Mouse (Mus musculus) right cerebral cortex, adult 18-20 months (tissue): ENCODE results near the gene Lman2l.

ENCODE experiments used
- DNase-seq: peaks from one replicate; pipeline ENCODE4 v3.0.0; 2022; ENCODE audit warnings: mixed read lengths

The Lman2l gene

GRCm38 (mm10) chr1:36444471-36445464, at the start of gene Lman2l:
Gene Lman2l (minus strand): TSS chr1:36445271.
- peak; percentile 98 for DNase-seq

- no peak for DNase-seq
These were observed 48.2 kb upstream of the Lman2l start for GRCm38 (mm10) chr1:36493299-36493698.

DNA sequence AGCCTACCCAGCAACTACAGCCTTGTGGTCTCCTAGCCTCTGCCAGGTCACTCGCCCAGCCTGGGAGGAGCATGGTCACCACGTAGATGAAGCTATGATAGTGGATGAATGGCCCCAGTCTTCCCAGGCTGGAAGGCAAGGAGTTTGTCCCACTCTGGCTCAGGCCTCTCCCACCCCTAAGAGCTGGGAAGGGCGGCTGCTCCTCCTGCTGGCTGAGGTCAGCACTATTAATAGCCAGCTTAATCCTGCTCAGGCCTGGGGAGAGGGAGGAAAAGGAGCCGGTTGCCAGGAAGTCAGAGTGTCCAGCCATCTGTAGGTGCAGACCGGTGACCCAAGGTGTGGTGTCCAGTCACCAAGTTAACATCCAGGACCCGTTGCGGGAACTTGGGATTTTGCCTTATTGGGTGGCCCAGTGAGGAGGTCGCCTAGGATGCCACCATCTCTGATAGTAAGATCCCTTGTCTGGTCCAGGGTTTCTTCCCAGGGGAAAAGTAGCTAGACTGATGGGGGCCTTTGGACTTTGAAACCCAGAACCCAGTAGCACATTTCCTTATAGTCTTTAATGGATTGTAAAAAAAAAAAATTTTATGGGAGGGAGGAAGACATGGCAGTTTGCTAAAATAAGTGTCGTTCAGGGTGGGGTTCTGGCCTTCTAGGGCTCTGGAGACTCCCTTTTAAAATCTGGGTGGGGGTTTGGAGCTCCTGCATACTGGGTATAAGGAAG, 47.5 kb upstream of the Lman2l start:
- no peak for DNase-seq

- DNase-seq, result no peak
These were observed 44.6 kb upstream of the Lman2l start for GRCm38 (mm10) chr1:36489661-36490060.

DNA sequence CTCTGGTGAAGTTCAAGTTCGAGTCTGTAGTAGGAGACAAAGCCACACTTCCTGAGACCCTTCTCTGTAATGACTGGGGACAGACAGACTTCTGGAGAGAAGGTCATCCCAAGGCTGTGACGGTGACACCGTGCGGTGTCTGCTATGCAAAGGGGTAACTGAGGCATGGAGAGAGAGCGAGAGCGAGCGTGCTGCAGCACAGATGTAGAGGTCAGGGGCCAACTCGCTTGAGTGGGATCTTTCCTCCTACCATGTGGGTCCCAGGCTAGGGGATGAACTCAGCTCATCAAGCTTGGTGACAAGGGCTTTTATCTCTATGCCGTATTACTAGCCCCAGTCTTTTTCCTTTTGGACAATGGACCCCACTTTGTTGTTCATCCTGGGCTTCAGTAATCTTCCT, 42.0 kb upstream of the Lman2l start:
- DNase-seq, result no peak

- DNase-seq, result no peak
These were observed 40.0 kb upstream of the Lman2l start for GRCm38 (mm10) chr1:36485080-36485479.

DNA sequence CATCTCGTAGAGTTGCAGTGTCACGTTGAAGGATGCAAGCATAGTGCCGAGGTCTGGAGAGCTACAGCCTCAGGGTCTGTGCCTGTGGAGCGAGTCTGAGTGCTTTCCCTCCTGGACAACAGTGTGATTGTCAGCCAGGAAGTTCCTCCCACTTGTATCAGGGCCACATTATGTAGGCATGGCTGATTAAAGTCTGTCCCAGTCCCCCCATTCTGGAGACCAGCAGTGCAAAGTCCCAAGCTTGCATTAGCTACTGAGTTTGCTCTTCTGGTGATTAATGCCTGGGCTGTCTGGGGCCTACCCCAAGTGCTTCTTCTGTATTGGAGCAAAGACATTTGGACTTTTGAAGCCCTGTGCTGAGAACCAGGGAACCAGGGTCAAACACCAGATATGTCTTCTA, 38.8 kb upstream of the Lman2l start:
- DNase-seq, result no peak

DNA sequence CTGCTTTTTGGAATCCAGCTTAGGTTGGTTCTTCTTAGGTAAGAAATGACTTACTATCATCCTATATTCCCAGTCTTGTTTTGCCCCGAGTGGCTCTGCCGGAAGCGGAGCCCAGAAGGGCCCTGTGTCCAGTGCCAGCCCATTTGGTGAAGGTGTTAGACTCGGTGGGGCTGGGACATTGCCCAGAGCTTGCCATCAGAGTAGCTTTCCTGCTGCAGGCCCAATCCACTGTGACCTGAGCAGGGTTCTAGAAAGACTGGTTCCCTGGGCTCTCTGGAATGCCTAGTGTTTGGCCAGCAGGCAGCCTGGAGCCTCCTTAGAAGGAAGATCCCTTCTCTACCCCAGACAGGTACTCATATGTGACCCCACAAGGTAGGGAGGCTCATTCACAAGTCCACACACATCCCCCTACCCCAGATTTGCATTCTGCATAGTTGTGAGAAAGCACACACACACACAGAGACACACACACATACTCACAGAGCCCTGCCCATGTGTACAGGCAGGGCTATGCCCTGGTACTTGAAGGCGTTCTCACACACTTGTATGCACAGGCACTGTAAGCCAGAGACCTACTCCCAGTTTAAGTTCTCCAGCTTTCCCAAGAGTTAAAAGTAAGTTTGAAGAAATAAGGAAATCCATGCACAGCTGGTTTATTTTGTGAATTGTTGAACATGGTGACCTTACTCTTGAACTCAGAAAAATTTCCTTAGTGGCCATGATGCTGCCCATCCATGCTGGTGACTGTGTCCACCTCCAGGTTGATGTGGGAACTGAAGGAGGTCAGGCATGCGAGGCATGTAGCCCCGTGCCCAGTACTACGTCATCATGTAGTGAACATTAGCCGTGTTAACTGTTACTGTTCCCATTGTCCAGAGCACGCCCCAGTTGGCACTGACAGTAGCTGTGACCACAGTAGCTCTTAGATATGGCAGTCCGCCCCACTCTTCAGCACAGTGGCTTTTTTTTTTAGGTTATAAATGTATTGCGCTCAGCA, 35.1 kb upstream of the Lman2l start:
- DNase-seq, result no peak

DNA sequence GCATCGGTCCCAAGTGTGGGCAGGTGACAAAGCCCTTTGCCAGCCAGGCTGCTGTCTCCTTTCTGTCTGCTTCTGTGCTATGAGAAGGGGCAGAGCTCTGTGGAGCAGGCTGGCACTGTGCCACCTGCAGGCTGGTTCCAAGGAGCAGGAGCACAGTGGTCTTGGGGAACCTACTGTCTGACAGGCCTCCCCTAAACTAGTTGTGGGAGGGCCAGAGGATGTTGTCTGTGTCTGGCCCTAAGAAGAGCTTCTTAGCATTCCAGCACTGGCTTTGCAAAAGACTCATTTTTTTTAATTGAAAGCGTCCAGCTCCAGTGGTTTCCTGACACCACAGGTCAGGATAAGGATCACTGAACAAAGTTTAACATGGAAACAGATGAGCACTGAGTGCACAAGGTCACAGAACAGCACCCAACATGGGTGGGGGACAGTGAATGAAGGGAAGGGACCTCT, 33.3 kb upstream of the Lman2l start:
- DNase-seq, result no peak

DNA sequence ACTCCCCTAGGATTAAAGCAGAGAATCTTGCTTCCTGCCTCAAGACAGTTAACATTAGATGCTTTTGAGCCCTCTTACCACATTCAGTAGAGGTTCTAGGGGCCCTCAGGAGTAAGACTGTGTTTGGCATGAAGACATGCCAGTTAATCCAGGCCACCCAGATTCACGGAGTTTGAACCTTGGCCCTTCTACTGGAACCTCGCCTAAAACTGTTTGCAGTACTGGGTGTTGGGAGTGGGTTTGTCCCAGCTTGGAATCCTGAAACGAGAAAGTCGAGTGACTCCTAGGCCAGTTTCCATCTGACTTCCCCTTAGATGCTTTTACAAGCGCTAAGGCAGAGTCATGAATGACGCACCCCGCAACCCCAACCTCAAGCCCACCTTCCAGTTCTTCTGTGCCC, 31.4 kb upstream of the Lman2l start:
- DNase-seq, result no peak

DNA sequence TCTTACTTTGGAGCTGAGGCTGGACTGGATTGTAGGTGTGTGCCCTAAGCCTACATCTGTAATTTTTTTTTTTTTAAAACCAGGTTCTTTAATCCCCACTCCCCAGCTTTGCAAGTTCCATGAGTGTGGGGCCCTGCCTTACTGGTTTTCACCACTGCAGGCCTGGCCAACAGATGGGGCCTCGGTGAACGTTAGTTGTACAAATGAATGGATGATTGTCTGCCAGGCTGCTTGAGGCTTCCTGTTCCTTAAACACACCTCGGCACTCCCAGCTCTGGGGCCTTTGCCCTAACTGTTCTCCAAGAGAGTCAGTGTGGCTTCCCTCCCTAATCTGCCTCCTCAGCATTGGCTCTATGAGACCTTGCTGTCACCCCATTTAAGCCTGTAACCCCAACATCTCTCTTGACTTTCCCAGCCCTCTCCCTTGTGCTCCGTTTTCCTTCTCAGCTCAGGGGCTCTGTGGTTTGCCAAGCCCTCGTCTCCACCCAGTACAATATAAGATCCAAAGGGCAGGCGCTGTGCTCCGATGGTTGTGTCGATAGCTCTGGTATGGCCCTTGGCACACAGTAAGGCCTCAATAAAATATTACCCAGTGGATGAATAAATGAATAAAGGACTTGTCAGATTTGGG, 30.5 kb upstream of the Lman2l start:
- no peak for DNase-seq

- DNase-seq, result no peak
These were observed 29.6 kb upstream of the Lman2l start for GRCm38 (mm10) chr1:36474646-36475045.

DNA sequence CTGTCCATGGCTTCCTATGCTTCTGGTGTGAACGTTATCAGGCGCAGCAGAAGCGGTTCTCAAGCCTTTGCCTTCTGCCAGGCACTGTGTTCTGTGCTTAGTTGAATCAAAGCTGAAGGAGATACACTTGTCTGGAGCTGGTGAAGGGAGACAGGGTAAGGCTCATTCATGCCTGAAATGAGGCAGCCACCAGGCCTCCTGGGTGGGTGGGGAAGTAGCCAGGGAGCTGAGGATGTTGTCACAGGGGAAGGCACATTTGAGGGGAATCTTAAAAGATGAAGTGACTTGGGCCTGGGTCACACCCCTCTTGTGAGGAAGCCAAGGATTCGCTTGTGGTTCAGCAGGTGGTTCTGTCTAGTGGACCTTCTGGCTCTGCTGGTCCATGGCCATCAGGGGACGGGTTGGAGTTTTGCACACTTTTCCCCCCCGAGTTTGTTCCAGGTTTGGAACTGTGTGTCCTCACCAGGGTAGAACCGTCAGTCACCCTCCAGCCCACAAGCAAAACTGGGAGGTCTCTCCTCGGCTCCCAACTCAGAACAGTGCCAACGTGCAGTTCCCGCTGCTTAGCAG, 28.2 kb upstream of the Lman2l start:
- no peak for DNase-seq

- DNase-seq, result no peak
These were observed 27.0 kb upstream of the Lman2l start for GRCm38 (mm10) chr1:36472106-36472440.

GRCm38 (mm10) chr1:36471181-36472105, 26.4 kb upstream of the Lman2l start, which contains the start of gene Cnnm4:
Gene Cnnm4 (plus strand): TSS chr1:36471620.
- peak; percentile 91 for DNase-seq

- no peak for DNase-seq
These were observed 24.9 kb upstream of the Lman2l start for GRCm38 (mm10) chr1:36469811-36470444.

DNA sequence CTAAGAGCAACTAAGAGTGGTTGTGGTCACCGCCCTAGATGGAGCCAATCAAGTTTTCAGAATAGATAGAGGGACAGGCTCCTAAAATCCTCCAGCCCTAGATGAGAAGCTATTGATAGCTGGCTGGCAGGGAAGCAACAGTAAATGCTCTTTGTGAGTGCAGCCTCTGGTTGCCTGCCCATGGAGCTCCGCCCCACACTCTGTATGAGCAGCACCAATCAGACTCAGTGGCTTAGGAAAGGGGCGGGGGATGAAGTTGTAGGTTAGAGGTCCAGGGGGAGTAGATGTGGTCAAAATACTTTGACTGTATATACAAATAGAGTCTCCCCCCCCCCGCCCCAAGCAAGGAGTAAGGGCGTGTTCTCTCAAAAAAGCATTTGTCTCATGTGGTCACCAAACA, 22.4 kb upstream of the Lman2l start:
- DNase-seq, result no peak

GRCm38 (mm10) chr1:36465641-36466160, 20.6 kb upstream of the Lman2l start:
- no peak for DNase-seq

DNA sequence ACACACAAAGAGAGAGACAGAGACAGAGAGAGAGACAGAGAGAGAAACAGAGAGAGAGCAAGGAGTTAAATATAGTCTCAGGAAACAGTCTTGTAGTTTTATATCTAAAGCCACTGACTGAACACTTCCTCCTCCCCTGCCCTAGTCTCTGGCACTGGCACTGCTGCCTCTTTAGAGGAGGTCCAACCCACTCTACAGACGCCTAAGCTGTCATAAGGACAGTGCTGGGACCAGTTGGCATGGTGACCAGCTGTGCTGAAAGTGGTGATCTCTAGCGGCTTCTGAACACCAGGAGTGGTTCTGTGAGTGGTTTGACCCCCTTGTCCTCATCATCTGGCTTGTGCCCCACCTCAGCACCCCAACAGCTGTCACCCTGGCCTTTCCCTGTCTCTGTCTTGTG, 16.8 kb upstream of the Lman2l start:
- no peak for DNase-seq

- no peak for DNase-seq
These were observed 13.1 kb upstream of the Lman2l start for GRCm38 (mm10) chr1:36458169-36458568.
